Mouse (Mus musculus) liver, embryonic 14.5 days (tissue): ENCODE measurements around the gene Tbrg4.

Experiments
- CTCF ChIP-seq: IDR thresholded peaks from 2 replicates; pipeline ENCODE4 v1.5.1; 2016; ENCODE audit warnings: antibody characterized with exemption, low read depth, control low read depth
- EP300 ChIP-seq: IDR thresholded peaks from 2 replicates; pipeline ENCODE4 v1.6.1; 2016; ENCODE audit warnings: antibody characterized with exemption, low read depth

DNA sequence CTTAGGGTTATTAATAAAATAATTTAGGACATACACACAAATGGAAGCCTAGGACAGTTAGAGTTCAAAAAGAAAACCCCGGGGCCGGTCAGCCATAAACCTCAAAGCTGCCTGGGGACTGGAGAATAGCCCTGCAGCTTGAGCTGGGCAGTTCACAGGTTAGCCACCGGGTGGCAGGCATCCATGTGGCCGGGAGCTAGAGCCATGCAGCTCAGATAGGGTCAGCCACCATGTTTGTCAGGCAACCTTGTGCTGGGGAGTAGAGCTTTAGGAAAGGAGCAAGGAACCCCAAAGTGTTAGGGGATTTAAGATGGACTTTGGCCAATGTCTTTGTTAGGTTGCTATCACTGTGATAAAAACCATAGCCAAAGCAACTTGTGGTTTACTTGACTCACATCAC lies 2.7 kb upstream of the Tbrg4 start:
- TF ChIP-seq CTCF (peak; percentile 90), EP300 (no peak)
